Mouse (Mus musculus): ENCODE results near the gene Gpr162. TPM values are rescaled to one million over a fixed set of nuclear protein-coding genes. Genes with fewer than 3 reads are reported as not detected.
"Not testable (repeated sequence)": the region's sequence is repeated elsewhere in the genome, so short reads cannot be mapped to it uniquely, and the experiment has no call there.

Gene Gpr162
- polyA plus RNA-seq, 1 experiment: 4.0 TPM

- no peaks in the 10 kb centered on the region for H3K36me3 ChIP-seq (ENCODE audit: control insufficient read depth, insufficient read depth, low read length)
- H3K4me1 ChIP-seq (ENCODE audit: control insufficient read depth, insufficient read depth, low read length): peaks cover 7% of the 10 kb centered on the region; the same call in 1 of the 2 replicates
- TF ChIP-seq POLR2A (IDR thresholded peaks at IDR 0.05; ENCODE audit: low read depth, low read length): no peak
- TF ChIP-seq CTCF (conservative IDR thresholded peaks at IDR 0.05; ENCODE audit: insufficient read depth, insufficient read length, low read depth, low read length): peak; percentile 70
- WGBS: 10% methylated on average over 24 of the region's 24 CpGs
- peak; percentile 94 for DNase-seq
- H3K27ac ChIP-seq (ENCODE audit: insufficient read depth, low read depth, low read length): peak overlapping the region; percentile 95
- no peaks in the 10 kb centered on the region for H3K27me3 ChIP-seq (replicated peaks; ENCODE audit: control insufficient read depth, insufficient read depth, low read length)
- H3K4me3 ChIP-seq (ENCODE audit: insufficient read depth, low read depth, low read length): peak overlapping the region; percentile 36
Observed at GRCm38 (mm10) chr6:124904161-124904981, 40.6 kb upstream of the Gpr162 start.

GRCm38 (mm10) chr6:124903580-124904151, 39.9 kb upstream of the Gpr162 start:
- Histone ChIP-seq H3K27me3 (replicated peaks; ENCODE audit: control insufficient read depth, insufficient read depth, low read length) (no peaks in the 10 kb centered on the region), H3K27ac (ENCODE audit: insufficient read depth, low read depth, low read length) (peak overlapping the region; percentile 89), H3K4me1 (ENCODE audit: control insufficient read depth, insufficient read depth, low read length) (peaks cover 7% of the 10 kb centered on the region; the same call in 1 of the 2 replicates), H3K36me3 (ENCODE audit: control insufficient read depth, insufficient read depth, low read length) (no peaks in the 10 kb centered on the region), H3K4me3 (ENCODE audit: insufficient read depth, low read depth, low read length) (peak overlapping the region; percentile 36)
- under 1% methylated on average over 23 of the region's 23 CpGs for WGBS
- peak; percentile 97 for DNase-seq
- TF ChIP-seq CTCF (conservative IDR thresholded peaks at IDR 0.05; ENCODE audit: insufficient read depth, insufficient read length, low read depth, low read length) (peak; percentile 98), POLR2A (IDR thresholded peaks at IDR 0.05; ENCODE audit: low read depth, low read length) (peak; percentile 14)

GRCm38 (mm10) chr6:124901851-124902250, 38.1 kb upstream of the Gpr162 start:
- TF ChIP-seq POLR2A (IDR thresholded peaks at IDR 0.05; ENCODE audit: low read depth, low read length) (no peak), CTCF (conservative IDR thresholded peaks at IDR 0.05; ENCODE audit: insufficient read depth, insufficient read length, low read depth, low read length) (no peak)
- DNase-seq: no peak
- no peaks in the 10 kb centered on the region for H3K27me3 ChIP-seq (replicated peaks; ENCODE audit: control insufficient read depth, insufficient read depth, low read length)
- no peaks in the 10 kb centered on the region for H3K36me3 ChIP-seq (ENCODE audit: control insufficient read depth, insufficient read depth, low read length)
- peaks cover 7% of the 10 kb centered on the region; the same call in 1 of the 2 replicates for H3K4me1 ChIP-seq (ENCODE audit: control insufficient read depth, insufficient read depth, low read length)
- H3K27ac ChIP-seq (ENCODE audit: insufficient read depth, low read depth, low read length): no peak overlapping the region
- H3K4me3 ChIP-seq (ENCODE audit: insufficient read depth, low read depth, low read length): no peak overlapping the region

GRCm38 (mm10) chr6:124900801-124901480, 37.2 kb upstream of the Gpr162 start:
- Histone ChIP-seq H3K4me1 (ENCODE audit: control insufficient read depth, insufficient read depth, low read length) (peaks cover 7% of the 10 kb centered on the region; the same call in 1 of the 2 replicates), H3K27ac (ENCODE audit: insufficient read depth, low read depth, low read length) (no peak overlapping the region), H3K36me3 (ENCODE audit: control insufficient read depth, insufficient read depth, low read length) (no peaks in the 10 kb centered on the region), H3K27me3 (replicated peaks; ENCODE audit: control insufficient read depth, insufficient read depth, low read length) (no peaks in the 10 kb centered on the region), H3K4me3 (ENCODE audit: insufficient read depth, low read depth, low read length) (no peak overlapping the region)
- peak; percentile 47 for DNase-seq
- TF ChIP-seq POLR2A (IDR thresholded peaks at IDR 0.05; ENCODE audit: low read depth, low read length): no peak
- no peak for TF ChIP-seq CTCF (conservative IDR thresholded peaks at IDR 0.05; ENCODE audit: insufficient read depth, insufficient read length, low read depth, low read length)
- WGBS: 74% methylated on average over 10 of the region's 10 CpGs

GRCm38 (mm10) chr6:124900056-124900800, 36.4 kb upstream of the Gpr162 start:
- TF ChIP-seq CTCF (conservative IDR thresholded peaks at IDR 0.05; ENCODE audit: insufficient read depth, insufficient read length, low read depth, low read length) (no peak), POLR2A (IDR thresholded peaks at IDR 0.05; ENCODE audit: low read depth, low read length) (no peak)
- DNase-seq: no peak
- H3K27ac ChIP-seq (ENCODE audit: insufficient read depth, low read depth, low read length): no peak overlapping the region

GRCm38 (mm10) chr6:124898359-124898758, 34.6 kb upstream of the Gpr162 start:
- no peak overlapping the region for H3K27ac ChIP-seq (ENCODE audit: insufficient read depth, low read depth, low read length)
- no peaks in the 10 kb centered on the region for H3K36me3 ChIP-seq (ENCODE audit: control insufficient read depth, insufficient read depth, low read length)
- WGBS: 66% methylated on average over 3 of the region's 3 CpGs
- no peak for DNase-seq
- TF ChIP-seq CTCF (conservative IDR thresholded peaks at IDR 0.05; ENCODE audit: insufficient read depth, insufficient read length, low read depth, low read length) (no peak), POLR2A (IDR thresholded peaks at IDR 0.05; ENCODE audit: low read depth, low read length) (no peak)
- H3K4me3 ChIP-seq (ENCODE audit: insufficient read depth, low read depth, low read length): no peak overlapping the region
- H3K4me1 ChIP-seq (ENCODE audit: control insufficient read depth, insufficient read depth, low read length): no peaks in the 10 kb centered on the region
- H3K27me3 ChIP-seq (replicated peaks; ENCODE audit: control insufficient read depth, insufficient read depth, low read length): no peaks in the 10 kb centered on the region

More at GRCm38 (mm10) chr6:124900056-124900800, 36.4 kb upstream of the Gpr162 start:
- Histone ChIP-seq H3K4me1 (ENCODE audit: control insufficient read depth, insufficient read depth, low read length) (peaks cover 7% of the 10 kb centered on the region; the same call in 1 of the 2 replicates), H3K36me3 (ENCODE audit: control insufficient read depth, insufficient read depth, low read length) (no peaks in the 10 kb centered on the region), H3K4me3 (ENCODE audit: insufficient read depth, low read depth, low read length) (no peak overlapping the region), H3K27me3 (replicated peaks; ENCODE audit: control insufficient read depth, insufficient read depth, low read length) (no peaks in the 10 kb centered on the region)
- WGBS: 70% methylated on average over 8 of the region's 8 CpGs

GRCm38 (mm10) chr6:124894113-124894512, 30.3 kb upstream of the Gpr162 start:
- not testable (repeated sequence) for H3K27me3 ChIP-seq (replicated peaks; ENCODE audit: control insufficient read depth, insufficient read depth, low read length); DNase-seq; H3K4me1 ChIP-seq (ENCODE audit: control insufficient read depth, insufficient read depth, low read length); H3K36me3 ChIP-seq (ENCODE audit: control insufficient read depth, insufficient read depth, low read length); H3K27ac ChIP-seq (ENCODE audit: insufficient read depth, low read depth, low read length); H3K4me3 ChIP-seq (ENCODE audit: insufficient read depth, low read depth, low read length)
- 74% methylated on average over 2 of the region's 2 CpGs for WGBS

All from kidney, adult 2 months (tissue).